Mouse (Mus musculus): Measurements from ENCODE around the gene Zfp945.

GRCm38 (mm10) chr17:22866421-22866844 lies 501 bp downstream of the Zfp945 start:
- TF ChIP-seq CTCF (IDR thresholded peaks at IDR 0.05) (no peak), EP300 (IDR thresholded peaks at IDR 0.05) (no peak)

Measured in lung, postnatal 0 days (tissue).